Mouse (Mus musculus): Measurements from ENCODE around the gene Zfp654. TPM values are rescaled to one million over a fixed set of nuclear protein-coding genes. Genes with fewer than 3 reads are reported as not detected.

The Zfp654 gene
- polyA plus RNA-seq, 1 experiment from 2014 or later = 4.5 TPM

- Histone ChIP-seq H3K36me3 (peaks cover 10% of the 10 kb centered on the region), H3K27ac (replicated peaks) (no peak overlapping the region), H3K9ac (replicated peaks) (no peak overlapping the region), H3K4me1 (no peaks in the 10 kb centered on the region), H3K9me3 (replicated peaks) (no peaks in the 10 kb centered on the region; the same call in 1 of the 2 replicates), H3K4me2 (no peak overlapping the region), H3K4me3 (replicated peaks) (no peak overlapping the region), H3K27me3 (replicated peaks) (no peaks in the 10 kb centered on the region)
- 85% methylated on average over 6 of the region's 6 CpGs for WGBS
- ATAC-seq (ENCODE audit: low FRiP score) = no peak
Observed at GRCm38 (mm10) chr16:64758561-64759244, 92.7 kb downstream of the Zfp654 start.

- Histone ChIP-seq H3K9ac (replicated peaks) (no peak overlapping the region), H3K4me2 (no peak overlapping the region), H3K4me1 (no peaks in the 10 kb centered on the region), H3K4me3 (replicated peaks) (no peak overlapping the region), H3K27me3 (replicated peaks) (no peaks in the 10 kb centered on the region), H3K27ac (replicated peaks) (no peak overlapping the region), H3K9me3 (replicated peaks) (no peaks in the 10 kb centered on the region), H3K36me3 (peaks cover 1% of the 10 kb centered on the region)
- WGBS = 92% methylated on average over 7 of the region's 7 CpGs
- ATAC-seq (ENCODE audit: low FRiP score) = no peak
Observed at GRCm38 (mm10) chr16:64757666-64758400, 93.6 kb downstream of the Zfp654 start.

- WGBS = 78% methylated on average over 6 of the region's 6 CpGs
- H3K36me3 ChIP-seq = no peaks in the 10 kb centered on the region
- H3K4me2 ChIP-seq = no peak overlapping the region
- no peaks in the 10 kb centered on the region for H3K9me3 ChIP-seq (replicated peaks)
- no peaks in the 10 kb centered on the region for H3K27me3 ChIP-seq (replicated peaks)
- no peak for ATAC-seq (ENCODE audit: low FRiP score)
- H3K4me1 ChIP-seq = no peaks in the 10 kb centered on the region
- no peak overlapping the region for H3K27ac ChIP-seq (replicated peaks)
- H3K9ac ChIP-seq (replicated peaks) = no peak overlapping the region
- no peak overlapping the region for H3K4me3 ChIP-seq (replicated peaks)
Observed at GRCm38 (mm10) chr16:64756321-64756720, 95.1 kb downstream of the Zfp654 start.

- no peak overlapping the region for H3K27ac ChIP-seq (replicated peaks)
- H3K36me3 ChIP-seq = no peaks in the 10 kb centered on the region
- no peak overlapping the region for H3K4me2 ChIP-seq
- no peaks in the 10 kb centered on the region for H3K9me3 ChIP-seq (replicated peaks)
- no peaks in the 10 kb centered on the region for H3K27me3 ChIP-seq (replicated peaks)
- H3K9ac ChIP-seq (replicated peaks) = no peak overlapping the region
- ATAC-seq (ENCODE audit: low FRiP score) = no peak
- no peaks in the 10 kb centered on the region for H3K4me1 ChIP-seq
- WGBS = 37% methylated on average over 3 of the region's 3 CpGs
- no peak overlapping the region for H3K4me3 ChIP-seq (replicated peaks)
Observed at GRCm38 (mm10) chr16:64754743-64755139, 96.7 kb downstream of the Zfp654 start.

- Histone ChIP-seq H3K4me2 (no peak overlapping the region), H3K9ac (replicated peaks) (no peak overlapping the region), H3K36me3 (no peaks in the 10 kb centered on the region), H3K4me1 (no peaks in the 10 kb centered on the region), H3K4me3 (replicated peaks) (no peak overlapping the region), H3K27me3 (replicated peaks) (no peaks in the 10 kb centered on the region), H3K9me3 (replicated peaks) (no peaks in the 10 kb centered on the region), H3K27ac (replicated peaks) (no peak overlapping the region)
- peak; percentile 48; the same call in 1 of the 2 replicates for ATAC-seq (ENCODE audit: low FRiP score)
- 63% methylated on average over 3 of the region's 3 CpGs for WGBS
Observed at GRCm38 (mm10) chr16:64753990-64754742, 97.3 kb downstream of the Zfp654 start.

GRCm38 (mm10) chr16:64748237-64748636 is 103.2 kb downstream of the Zfp654 start:
- Histone ChIP-seq H3K27ac (replicated peaks) (no peak overlapping the region), H3K36me3 (no peaks in the 10 kb centered on the region), H3K9ac (replicated peaks) (no peak overlapping the region), H3K9me3 (replicated peaks) (no peaks in the 10 kb centered on the region), H3K27me3 (replicated peaks) (no peaks in the 10 kb centered on the region), H3K4me1 (no peaks in the 10 kb centered on the region), H3K4me3 (replicated peaks) (no peak overlapping the region), H3K4me2 (no peak overlapping the region)
- 10% methylated on average over 10 of the region's 10 CpGs for WGBS
- ATAC-seq (ENCODE audit: low FRiP score) = no peak

GRCm38 (mm10) chr16:64745089-64745488 is 106.4 kb downstream of the Zfp654 start:
- H3K27me3 ChIP-seq (replicated peaks) = no peaks in the 10 kb centered on the region
- no peak overlapping the region for H3K4me2 ChIP-seq
- H3K9me3 ChIP-seq (replicated peaks) = no peaks in the 10 kb centered on the region
- no peak for ATAC-seq (ENCODE audit: low FRiP score)
- no peaks in the 10 kb centered on the region for H3K36me3 ChIP-seq
- no peaks in the 10 kb centered on the region for H3K4me1 ChIP-seq
- WGBS = 88% methylated on average over 4 of the region's 4 CpGs
- no peak overlapping the region for H3K9ac ChIP-seq (replicated peaks)
- H3K27ac ChIP-seq (replicated peaks) = no peak overlapping the region
- no peak overlapping the region for H3K4me3 ChIP-seq (replicated peaks)

- Histone ChIP-seq H3K4me3 (replicated peaks) (no peak overlapping the region), H3K27me3 (replicated peaks) (no peaks in the 10 kb centered on the region), H3K27ac (replicated peaks) (no peak overlapping the region), H3K4me1 (no peaks in the 10 kb centered on the region), H3K9ac (replicated peaks) (no peak overlapping the region), H3K36me3 (no peaks in the 10 kb centered on the region), H3K4me2 (no peak overlapping the region), H3K9me3 (replicated peaks) (no peaks in the 10 kb centered on the region)
- ATAC-seq (ENCODE audit: low FRiP score) = no peak
- WGBS = 93% methylated on average over 5 of the region's 5 CpGs
Observed at GRCm38 (mm10) chr16:64737289-64737688, 114.2 kb downstream of the Zfp654 start.

Other genes with a start within 250 kb of the Zfp654 start
- not detected in 2 replicates for gene Csnka2ip, start 249.2 kb downstream of the Zfp654 start, polyA plus RNA-seq (2015; fragmentation: Nextera tagmentation; extraction: Ambion mirVana)
- gene 4930453N24Rik, start 80.5 kb downstream of the Zfp654 start, polyA plus RNA-seq (2015; fragmentation: Nextera tagmentation; extraction: Ambion mirVana) = 15.9 and 20.0 TPM in 2 replicates
- gene Cggbp1, start 344 bp upstream of the Zfp654 start, polyA plus RNA-seq (2015; fragmentation: Nextera tagmentation; extraction: Ambion mirVana) = 58.2 and 58.6 TPM in 2 replicates